Comparison of ENCODE assay signal across 8 mouse cellular contexts in the genomic region with DNA sequence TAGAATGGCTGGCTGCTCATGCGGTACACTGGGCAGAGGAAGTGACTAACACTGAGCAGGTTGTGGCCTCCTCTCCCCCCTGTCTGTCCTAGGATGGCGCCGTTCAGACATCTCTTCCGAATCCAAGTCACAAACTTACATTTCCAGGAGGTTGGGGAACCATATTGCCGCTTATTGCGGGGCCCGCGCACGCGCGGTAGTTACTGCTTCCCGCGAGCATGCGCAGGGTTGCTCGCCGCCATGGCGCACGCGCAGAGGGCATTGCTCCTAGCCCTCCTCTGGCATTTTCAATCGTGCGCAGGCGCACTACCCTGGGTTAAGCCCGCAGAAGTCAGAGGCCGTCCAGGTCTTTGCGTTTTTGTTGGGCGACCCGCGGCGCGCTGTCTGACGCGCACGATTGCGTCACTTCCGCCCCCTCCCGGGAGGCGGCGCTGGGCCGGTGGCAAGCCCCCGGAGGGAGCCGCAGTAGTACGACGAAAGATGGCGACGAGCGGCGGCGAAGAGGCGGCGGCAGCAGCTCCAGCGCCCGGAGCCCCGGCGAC. TPM values are rescaled to one million over a fixed set of nuclear protein-coding genes. Genes with fewer than 3 reads are reported as not detected.
A peak's percentile ranks its signal among the peaks of the same experiment; 100 is the strongest.
DNase-seq lines count a peak whose midpoint lies in the region; ATAC-seq lines count a peak whose summit lies in the region.

No protein-coding gene starts in this region.

- H3K27me3 ChIP-seq in lung, embryonic 16.5 days (ENCODE audit: control insufficient read depth, insufficient read depth, low read depth, low read length): no peaks in the 10 kb centered on the region

- H3K9me3 ChIP-seq in lung, embryonic 16.5 days (ENCODE audit: control insufficient read depth, low read length): no peaks in the 10 kb centered on the region

- peak overlapping the region; percentile 91 for H3K27ac ChIP-seq in lung, embryonic 16.5 days (ENCODE audit: low read length)

- peak overlapping the region; percentile 94 for H3K9ac ChIP-seq in lung, embryonic 16.5 days (ENCODE audit: low read length)

- peak; percentile 87 to 88 for ATAC-seq in hematopoietic stem cell, adult 5-6 weeks (replicated peaks in 1 of 2; ENCODE audit: insufficient read depth in 1 of 2, low FRiP score in 2 of 2, low TSS enrichment in 1 of 2, low read depth in 1 of 2, poor library complexity in 2 of 2, severe bottlenecking in 2 of 2)
- ATAC-seq in lung, embryonic 16.5 days (ENCODE audit: low read depth): peak; percentile 98

- WGBS in lung, embryonic 16.5 days: under 1% methylated on average over 54 of the region's 54 CpGs

- H3K36me3 ChIP-seq in lung, embryonic 16.5 days (ENCODE audit: control insufficient read depth, insufficient read depth, low read length): peaks cover 9% of the 10 kb centered on the region

- peak overlapping the region; percentile 87 for H3K4me2 ChIP-seq in lung, embryonic 16.5 days (ENCODE audit: low read depth, low read length)

- peak; percentile 94 for DNase-seq in MEL-GATA-1-ER (ENCODE audit: extremely low read depth, low read depth)
- peak; percentile 100 for DNase-seq in cerebellum, adult 8-10 months
- DNase-seq in forelimb bud, embryonic 11.5 days (ENCODE audit: low read depth, low spot score): peak; percentile 100
- DNase-seq in layer of hippocampus, adult 9-10 months (ENCODE audit: low spot score): peak; percentile 98
- peak; percentile 99 for DNase-seq in ovary, postnatal 10 days (ENCODE audit: low spot score)
- peak; percentile 99 to 100 for DNase-seq in thymus, postnatal 10 days (ENCODE audit: low spot score in 2 of 2)

- peak overlapping the region; percentile 76 for H3K4me3 ChIP-seq in lung, embryonic 16.5 days (ENCODE audit: low read length)

- H3K4me1 ChIP-seq in lung, embryonic 16.5 days (replicated peaks; ENCODE audit: control insufficient read depth, insufficient read depth, low read length): peaks cover 17% of the 10 kb centered on the region

RNA-seq across cellular contexts. Expression of a gene that starts 27.9 kb away (rescaled TPM):
- 72.9 and 77.5 TPM in 2 replicates for total RNA-seq in hematopoietic stem cell, adult 5-6 weeks (2017)
- 57.7 and 59.4 TPM in 2 replicates for polyA plus RNA-seq in lung, embryonic 16.5 days (2015; fragmentation: Nextera tagmentation; extraction: Ambion mirVana)

RNA-seq across cellular contexts. Expression of a gene that starts 27.9 kb away (rescaled TPM):
- 31.6 and 35.0 TPM in 2 replicates for total RNA-seq in hematopoietic stem cell, adult 5-6 weeks (2017)
- 32.9 and 33.5 TPM in 2 replicates for polyA plus RNA-seq in lung, embryonic 16.5 days (2015; fragmentation: Nextera tagmentation; extraction: Ambion mirVana)

RNA-seq across cellular contexts. Expression of a gene that starts 27.9 kb away (rescaled TPM):
- total RNA-seq in hematopoietic stem cell, adult 5-6 weeks (2017): 47.8 and 56.2 TPM in 2 replicates
- polyA plus RNA-seq in lung, embryonic 16.5 days (2015; fragmentation: Nextera tagmentation; extraction: Ambion mirVana): 89.6 and 89.8 TPM in 2 replicates

Comparison
In these comparisons a context has a peak if more than half of its experiments do, and no peak if none do; other contexts are left out.
1. Peak in every context shown above with its lines: DNase-seq, ATAC-seq, H3K4me3 ChIP-seq and H3K27ac ChIP-seq.